Mouse (Mus musculus) forelimb bud, embryonic 11.5 days (tissue): ENCODE measurements around the gene Sdr39u1.

Experiments used
- DNase-seq: peaks from one replicate; pipeline ENCODE4 v3.0.0-alpha.2; 2012; ENCODE audit warnings: low read depth, low spot score

Sdr39u1 gene

DNA sequence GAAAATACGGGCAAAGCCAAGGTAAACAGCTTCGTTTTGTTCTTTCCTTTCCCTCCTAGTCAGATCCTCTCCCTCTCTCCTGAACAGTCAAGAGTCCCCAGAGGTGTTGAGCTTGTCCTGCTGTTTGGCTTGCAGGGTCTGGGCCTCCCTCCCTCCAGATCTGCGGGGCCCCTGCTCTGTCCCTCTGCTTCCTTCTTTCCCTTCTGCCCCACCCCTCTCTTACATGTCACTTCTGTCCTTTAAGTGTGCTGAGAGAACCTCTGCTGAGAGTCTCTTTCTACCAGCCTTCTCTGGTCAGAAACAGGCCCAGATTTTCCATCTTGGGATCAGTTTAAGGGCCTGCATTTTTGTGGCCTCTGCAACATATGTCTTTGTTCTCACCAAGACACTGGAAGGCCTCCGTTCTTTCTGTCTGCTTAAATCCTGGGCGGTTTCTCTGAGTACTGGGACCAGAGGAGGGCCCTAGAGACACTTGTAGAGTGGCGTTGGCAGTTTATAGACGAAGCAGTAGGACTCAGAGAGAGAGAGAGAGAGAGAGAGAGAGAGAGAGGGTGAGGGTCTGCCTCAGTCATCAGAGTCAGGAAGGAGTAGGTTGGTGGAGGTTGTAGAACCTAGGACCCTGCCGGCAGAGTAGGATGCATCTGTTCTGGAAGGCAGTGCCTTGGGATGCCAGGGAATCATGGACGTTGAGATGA is 45.5 kb downstream of the Sdr39u1 start:
- DNase-seq, result no peak

DNA sequence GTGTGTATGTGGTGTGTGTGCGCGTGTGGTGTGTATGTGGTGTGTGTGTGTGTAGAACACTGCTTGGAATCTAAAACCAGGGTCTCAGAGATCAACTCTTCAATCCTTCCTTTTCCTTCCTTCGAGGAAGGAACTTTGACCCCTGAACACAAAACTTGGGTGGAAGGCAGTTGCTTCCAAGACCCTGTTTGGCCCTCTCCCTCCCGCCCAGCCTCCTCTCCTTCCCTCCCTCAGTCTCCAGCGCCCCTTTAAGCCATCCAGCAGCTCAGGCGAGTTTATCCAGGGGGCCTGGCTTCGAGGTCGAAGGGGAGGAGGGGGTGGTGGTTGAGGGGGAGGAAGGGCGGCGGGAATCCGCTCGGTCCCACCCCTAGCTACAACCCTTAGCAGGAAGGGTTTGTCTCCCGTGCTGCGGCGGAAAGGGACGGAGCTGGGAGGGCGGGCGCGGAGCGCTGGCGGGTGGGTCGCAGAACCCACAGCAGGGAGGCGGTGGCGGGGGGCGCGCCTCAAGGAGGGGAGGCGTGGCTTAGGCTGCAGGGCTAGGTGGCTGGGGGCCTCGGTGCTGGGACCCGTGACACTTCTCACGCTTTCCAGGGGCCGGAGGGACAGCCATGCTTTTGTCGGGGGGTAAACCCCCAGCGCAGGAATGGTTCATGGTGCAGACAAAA is 46.3 kb downstream of the Sdr39u1 start, which contains the start of gene Nynrin:
Gene Nynrin, plus strand, starts transcription at position 390 of the 665 bp plus-strand sequence.
- DNase-seq, result peak; percentile 90

- DNase-seq, result peak; percentile 80
These were observed 47.2 kb downstream of the Sdr39u1 start for GRCm38 (mm10) chr14:55852646-55853551.

DNA sequence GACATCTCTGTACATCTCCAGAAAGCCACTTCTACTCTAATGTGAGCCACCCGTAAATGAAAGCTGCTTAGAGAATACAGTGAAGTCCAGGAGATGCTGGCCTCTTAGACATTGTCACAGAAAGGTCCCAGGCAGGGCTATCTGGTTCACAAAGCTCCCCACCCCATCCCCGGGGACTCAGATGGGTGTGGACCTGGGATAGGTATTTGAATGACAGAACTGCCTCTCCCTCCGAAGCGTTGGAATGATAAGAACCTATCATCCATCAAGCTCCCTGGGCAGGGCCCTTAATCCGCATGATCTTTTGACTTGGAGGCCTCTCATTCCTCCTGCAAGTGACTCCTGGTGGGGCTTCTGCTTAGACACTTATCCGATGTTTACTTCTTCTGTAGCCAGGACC is 49.2 kb downstream of the Sdr39u1 start:
- no peak for DNase-seq
